Mouse (Mus musculus) lung, adult 2 months (tissue): Measurements from ENCODE around the gene Abcg5.

Experiments
- CTCF ChIP-seq: fragments of 200-500 bp; IDR thresholded peaks from 2 replicates; pipeline ENCODE4 v1.5.1; 2011; ENCODE audit warnings: mild to moderate bottlenecking, low read length, control low read depth; ENCODE audit not compliant: insufficient read depth
- POLR2A ChIP-seq: fragments of 200-500 bp; IDR thresholded peaks from 2 replicates; pipeline ENCODE4 v1.6.1; 2011; ENCODE audit warnings: low read depth, mild to moderate bottlenecking, control low read depth, low read length, borderline replicate concordance; ENCODE audit errors: extremely low read depth

GRCm38 (mm10) chr17:84675204-84675603 is 7.6 kb downstream of the Abcg5 start:
- TF ChIP-seq POLR2A (no peak), CTCF (no peak)
